Mouse (Mus musculus) adrenal gland, adult (tissue): Measurements from ENCODE around the gene Rnf5.

Experiments
- DNase-seq, 2 experiments: peaks; one replicate each; pipeline ENCODE4 v3.0.0; 2022 to 2023; ENCODE audit warnings: low spot score in 1 of 2; ENCODE audit not compliant: inconsistent age in 2 of 2

The Rnf5 gene

GRCm38 (mm10) chr17:34586796-34587422, 16.6 kb downstream of the Rnf5 start:
- peak; percentile 87 to 92 for DNase-seq

- DNase-seq, result peak in 1 of 2 experiments; percentile 44
Observed at GRCm38 (mm10) chr17:34585877-34586771, 17.4 kb downstream of the Rnf5 start.

- no peak for DNase-seq
Observed at GRCm38 (mm10) chr17:34585121-34585520, 18.4 kb downstream of the Rnf5 start.

- DNase-seq, result no peak
Observed at GRCm38 (mm10) chr17:34583819-34584218, 19.7 kb downstream of the Rnf5 start.

- peak; percentile 36 to 77 for DNase-seq
Observed at GRCm38 (mm10) chr17:34583397-34583796, 20.1 kb downstream of the Rnf5 start.

- no peak for DNase-seq
Observed at GRCm38 (mm10) chr17:34582528-34582927, 21.0 kb downstream of the Rnf5 start.

GRCm38 (mm10) chr17:34578070-34578469, 25.4 kb downstream of the Rnf5 start:
- no peak for DNase-seq

GRCm38 (mm10) chr17:34576577-34576976, 26.9 kb downstream of the Rnf5 start:
- DNase-seq, result no peak

GRCm38 (mm10) chr17:34572361-34572760, 31.1 kb downstream of the Rnf5 start:
- no peak for DNase-seq

GRCm38 (mm10) chr17:34571875-34572274, 31.6 kb downstream of the Rnf5 start:
- peak in 1 of 2 experiments; percentile 43 for DNase-seq

- no peak for DNase-seq
Observed at GRCm38 (mm10) chr17:34569919-34570318, 33.6 kb downstream of the Rnf5 start.

- DNase-seq, result no peak
Observed at GRCm38 (mm10) chr17:34568421-34568820, 35.1 kb downstream of the Rnf5 start.

- no peak for DNase-seq
Observed at GRCm38 (mm10) chr17:34567311-34567710, 36.2 kb downstream of the Rnf5 start.

GRCm38 (mm10) chr17:34564796-34565195, 38.7 kb downstream of the Rnf5 start:
- DNase-seq, result peak; percentile 44 to 65

- peak; percentile 69 to 70 for DNase-seq
Observed at GRCm38 (mm10) chr17:34564003-34564421, 39.5 kb downstream of the Rnf5 start, which contains the start of gene Notch4. Notch4 (plus strand) TSS chr17:34564268.

GRCm38 (mm10) chr17:34563354-34563753, 40.1 kb downstream of the Rnf5 start:
- no peak for DNase-seq

- no peak for DNase-seq
Observed at GRCm38 (mm10) chr17:34562595-34562994, 40.9 kb downstream of the Rnf5 start.

GRCm38 (mm10) chr17:34561200-34561599, 42.3 kb downstream of the Rnf5 start:
- no peak for DNase-seq

GRCm38 (mm10) chr17:34560438-34560837, 43.1 kb downstream of the Rnf5 start:
- no peak for DNase-seq

GRCm38 (mm10) chr17:34559895-34560294, 43.6 kb downstream of the Rnf5 start:
- no peak for DNase-seq

- no peak for DNase-seq
Observed at GRCm38 (mm10) chr17:34559116-34559515, 44.4 kb downstream of the Rnf5 start.

GRCm38 (mm10) chr17:34557411-34557810, 46.1 kb downstream of the Rnf5 start:
- peak; percentile 33 to 68 for DNase-seq
